Mouse (Mus musculus) liver, postnatal 0 days (tissue): ENCODE measurements around the gene Fibp.

Source experiments
- CTCF ChIP-seq: sonication (generic); IDR thresholded peaks from 2 replicates; pipeline ENCODE4 v1.5.1; 2016; ENCODE audit warnings: antibody characterized with exemption, low read depth
- EP300 ChIP-seq: IDR thresholded peaks from 2 replicates; pipeline ENCODE4 v1.6.1; 2016; ENCODE audit warnings: antibody characterized with exemption, low read depth, mild to moderate bottlenecking

DNA sequence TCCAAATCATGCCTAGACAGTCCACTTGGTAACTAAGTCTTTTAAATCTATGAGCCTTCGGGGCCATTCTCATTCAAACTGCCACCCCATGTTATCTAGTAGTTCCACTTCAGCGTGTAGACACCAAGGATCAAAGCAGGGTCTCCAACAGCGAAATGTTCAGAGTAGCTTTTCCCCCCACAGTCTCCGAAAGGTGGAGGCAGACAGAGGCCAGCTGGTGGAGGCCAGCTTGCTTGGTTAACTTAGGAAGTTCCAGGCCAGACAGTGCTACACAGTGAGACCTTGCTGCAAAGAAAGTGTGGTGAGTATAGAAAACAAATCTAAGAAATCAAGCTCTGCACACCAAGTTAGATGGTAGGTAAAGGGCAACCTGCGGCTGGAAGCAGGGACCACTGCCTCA is 49.8 kb upstream of the Fibp start:
- no peak for TF ChIP-seq CTCF
- no peak for TF ChIP-seq EP300
